14 mouse cellular contexts compared by ENCODE assay signal in genomic region chr11:63046380-63046779, GRCm38 (mm10). TPM values are rescaled to one million over a fixed set of nuclear protein-coding genes. Genes with fewer than 3 reads are reported as not detected.
DNase-seq lines count a peak whose midpoint lies in the region; ATAC-seq and TF ChIP-seq lines count a peak whose summit lies in the region.
"Had no signal": no experiment of that assay in that cellular context is flagged by ENCODE, and none has a peak within 500 bp of the region (broad histone marks: within the 10 kb centered on the region; RNA-seq: fewer than 3 reads in every experiment).

No protein-coding gene starts in this region.

- peak; percentile 19 for DNase-seq in kidney, adult 2 months
- DNase-seq in spleen, adult 12 weeks (ENCODE audit: low spot score) = peak; percentile 3
- no peak for DNase-seq in spleen, postnatal 14 days (ENCODE audit: low spot score in 2 of 2)
- no peak for DNase-seq in forebrain, embryonic 11.5 days (ENCODE audit: low spot score)
- no peak for DNase-seq in midbrain, embryonic 14.5 days
- DNase-seq in adrenal gland, postnatal 25 days = no peak
- DNase-seq: cerebellum, adult 11 months; heart, postnatal 14 days; kidney, adult 18-20 months; retina, postnatal 1 day; thymus, postnatal 25 days had no signal

- H3K27me3 ChIP-seq in kidney, adult 2 months (replicated peaks; ENCODE audit: control insufficient read depth, insufficient read depth, low read length) = no peaks in the 10 kb centered on the region
- H3K27me3 ChIP-seq in kidney, embryonic 15.5 days = no peaks in the 10 kb centered on the region
- no peaks in the 10 kb centered on the region for H3K27me3 ChIP-seq in forebrain, embryonic 11.5 days (ENCODE audit: control insufficient read depth, insufficient read depth, low read length)
- no peaks in the 10 kb centered on the region for H3K27me3 ChIP-seq in midbrain, embryonic 14.5 days (ENCODE audit: control insufficient read depth, insufficient read depth, low read length)

- H3K9ac ChIP-seq in kidney, embryonic 15.5 days = no peak overlapping the region
- no peak overlapping the region for H3K9ac ChIP-seq in forebrain, embryonic 11.5 days (ENCODE audit: low read length)
- no peak overlapping the region for H3K9ac ChIP-seq in midbrain, embryonic 14.5 days (replicated peaks; ENCODE audit: low read length)

- WGBS in kidney, adult 2 months = 86% methylated on average over 8 of the region's 8 CpGs
- 85% methylated on average over 8 of the region's 8 CpGs for WGBS in kidney, embryonic 15.5 days
- WGBS in forebrain, embryonic 11.5 days = 90% methylated on average over 8 of the region's 8 CpGs
- 96% methylated on average over 8 of the region's 8 CpGs for WGBS in midbrain, embryonic 14.5 days

- no peaks in the 10 kb centered on the region for H3K9me3 ChIP-seq in kidney, embryonic 15.5 days (replicated peaks)
- H3K9me3 ChIP-seq in forebrain, embryonic 11.5 days (ENCODE audit: control insufficient read depth, low read length) = no peaks in the 10 kb centered on the region
- no peaks in the 10 kb centered on the region for H3K9me3 ChIP-seq in midbrain, embryonic 14.5 days (ENCODE audit: control insufficient read depth, low read length)

- no peak overlapping the region for H3K4me3 ChIP-seq in kidney, adult 2 months (ENCODE audit: insufficient read depth, low read depth, low read length)
- no peak overlapping the region for H3K4me3 ChIP-seq in kidney, embryonic 15.5 days (replicated peaks)
- H3K4me3 ChIP-seq in forebrain, embryonic 11.5 days (ENCODE audit: low read depth, low read length) = no peak overlapping the region
- H3K4me3 ChIP-seq in midbrain, embryonic 14.5 days (replicated peaks; ENCODE audit: low read depth, low read length) = no peak overlapping the region

- no peak for TF ChIP-seq CTCF in kidney, adult 2 months (conservative IDR thresholded peaks at IDR 0.05; ENCODE audit: insufficient read depth, insufficient read length, low read depth, low read length)

- no peaks in the 10 kb centered on the region for H3K4me1 ChIP-seq in kidney, adult 2 months (ENCODE audit: control insufficient read depth, insufficient read depth, low read length)
- no peaks in the 10 kb centered on the region for H3K4me1 ChIP-seq in kidney, embryonic 15.5 days
- H3K4me1 ChIP-seq in forebrain, embryonic 11.5 days (replicated peaks; ENCODE audit: control insufficient read depth, insufficient read depth, low read length) = no peaks in the 10 kb centered on the region
- H3K4me1 ChIP-seq in midbrain, embryonic 14.5 days (ENCODE audit: control insufficient read depth, insufficient read depth, low read length) = no peaks in the 10 kb centered on the region

- no peaks in the 10 kb centered on the region for H3K36me3 ChIP-seq in kidney, adult 2 months (ENCODE audit: control insufficient read depth, insufficient read depth, low read length)
- H3K36me3 ChIP-seq in kidney, embryonic 15.5 days = no peaks in the 10 kb centered on the region
- H3K36me3 ChIP-seq in forebrain, embryonic 11.5 days (ENCODE audit: control insufficient read depth, insufficient read depth, low read length) = no peaks in the 10 kb centered on the region
- no peaks in the 10 kb centered on the region for H3K36me3 ChIP-seq in midbrain, embryonic 14.5 days (ENCODE audit: control insufficient read depth, insufficient read depth, low read length)

- ATAC-seq in kidney, embryonic 15.5 days (replicated peaks; ENCODE audit: low FRiP score) = no peak
- peak; percentile 81 for ATAC-seq in megakaryocyte, adult 5-6 weeks (ENCODE audit: poor library complexity, severe bottlenecking)
- no peak for ATAC-seq in forebrain, embryonic 11.5 days (replicated peaks; ENCODE audit: low FRiP score)
- ATAC-seq in midbrain, embryonic 14.5 days (ENCODE audit: low FRiP score, low TSS enrichment) = no peak

- H3K4me2 ChIP-seq in kidney, embryonic 15.5 days = no peak overlapping the region
- no peak overlapping the region for H3K4me2 ChIP-seq in forebrain, embryonic 11.5 days (ENCODE audit: low read depth, low read length, severe bottlenecking)
- H3K4me2 ChIP-seq in midbrain, embryonic 14.5 days (ENCODE audit: low read length) = no peak overlapping the region

- no peak for TF ChIP-seq POLR2A in kidney, adult 2 months (IDR thresholded peaks at IDR 0.05; ENCODE audit: low read depth, low read length)

- H3K27ac ChIP-seq in kidney, adult 2 months (ENCODE audit: insufficient read depth, low read depth, low read length) = no peak overlapping the region
- no peak overlapping the region for H3K27ac ChIP-seq in kidney, embryonic 15.5 days
- no peak overlapping the region for H3K27ac ChIP-seq in forebrain, embryonic 11.5 days (ENCODE audit: low read depth, low read length)
- H3K27ac ChIP-seq in midbrain, embryonic 14.5 days (replicated peaks; ENCODE audit: low read depth, low read length) = no peak overlapping the region

RNA-seq across cellular contexts. Expression of gene Tekt3, which starts 15.1 kb away (rescaled TPM):
- polyA plus RNA-seq in kidney, adult 2 months (2012; rRNA removed) = not detected in 2 replicates
- not detected in 2 replicates for polyA plus RNA-seq in kidney, embryonic 15.5 days (2015; fragmentation: Nextera tagmentation; extraction: Ambion mirVana)
- not detected in 2 replicates for total RNA-seq in megakaryocyte, adult 5-6 weeks (2015)
- not detected in 2 replicates for total RNA-seq in megakaryocyte, adult 5-6 weeks (2017)
- not detected in 2 replicates for polyA plus RNA-seq in forebrain, embryonic 11.5 days (2014; fragmentation: Nextera tagmentation; extraction: Ambion mirVana)
- not detected in 2 replicates for polyA plus RNA-seq in midbrain, embryonic 14.5 days (2014; fragmentation: Nextera tagmentation; extraction: Ambion mirVana)
- total RNA-seq in adrenal gland, postnatal 25 days (2021) = 0.18 TPM in 1 of 2 replicates, not detected in the other
- total RNA-seq: heart, postnatal 14 days had no signal
- polyA plus RNA-seq: limb, embryonic 11.5 days had no signal

Comparison
In these comparisons a context has a peak if more than half of its experiments do, and no peak if none do; other contexts are left out.
1. DNase-seq: peak in kidney, adult 2 months (single experiment) and spleen, adult 12 weeks (single experiment); none in spleen, postnatal 14 days (0 of 2), forebrain, embryonic 11.5 days (single experiment), midbrain, embryonic 14.5 days (single experiment) and adrenal gland, postnatal 25 days (single experiment).